Mouse (Mus musculus): ENCODE measurements at regions not wholly inside any gene's neighbourhood (a gene's known extent, or its start where the extent isn't known, plus 50 kb on each side); places are given as distances from the start of the nearest gene placed in this dataset.

DNA sequence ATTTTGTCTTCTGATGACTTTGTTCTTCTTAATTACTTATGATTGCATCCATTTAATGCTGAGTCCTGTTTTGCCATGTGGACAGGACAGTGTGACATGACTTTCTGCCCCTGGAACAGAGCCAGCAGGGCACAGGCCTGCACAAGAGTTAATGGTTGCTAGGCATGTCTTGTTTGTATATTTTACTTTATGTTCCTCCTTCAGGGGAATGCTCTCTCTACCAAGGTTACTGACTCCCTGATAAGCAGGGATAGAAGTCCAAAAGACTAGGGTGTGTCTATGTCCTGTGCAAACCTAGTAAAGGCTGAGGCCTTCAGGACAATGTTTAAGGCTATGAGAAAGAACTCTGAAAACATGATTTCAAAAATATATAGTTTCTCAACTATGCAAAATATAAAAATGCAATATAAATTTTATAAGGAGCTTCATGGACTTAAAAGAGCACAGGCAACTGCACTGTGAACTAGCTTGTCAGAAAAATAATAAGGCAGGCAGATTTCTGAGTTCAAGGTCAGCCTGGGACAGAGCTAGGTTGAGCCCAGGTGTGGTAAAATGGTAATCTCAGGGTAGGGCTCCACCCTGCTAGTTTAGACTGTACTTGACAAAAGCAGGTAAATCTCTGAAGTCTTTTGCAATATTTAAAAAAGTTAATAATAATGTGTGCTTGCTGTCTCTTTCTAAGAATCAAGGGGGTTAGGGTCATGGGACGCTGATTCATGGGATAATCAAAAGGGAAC, 99.7 kb upstream of the Gbe1 start:
- no peak for DNase-seq (ENCODE audit: low read depth in 3 of 3, low spot score in 3 of 3)
- TF ChIP-seq EP300 (IDR thresholded peaks at IDR 0.05; ENCODE audit: low read depth) (no peak), CTCF (IDR thresholded peaks at IDR 0.05; ENCODE audit: low read depth) (no peak)

DNA sequence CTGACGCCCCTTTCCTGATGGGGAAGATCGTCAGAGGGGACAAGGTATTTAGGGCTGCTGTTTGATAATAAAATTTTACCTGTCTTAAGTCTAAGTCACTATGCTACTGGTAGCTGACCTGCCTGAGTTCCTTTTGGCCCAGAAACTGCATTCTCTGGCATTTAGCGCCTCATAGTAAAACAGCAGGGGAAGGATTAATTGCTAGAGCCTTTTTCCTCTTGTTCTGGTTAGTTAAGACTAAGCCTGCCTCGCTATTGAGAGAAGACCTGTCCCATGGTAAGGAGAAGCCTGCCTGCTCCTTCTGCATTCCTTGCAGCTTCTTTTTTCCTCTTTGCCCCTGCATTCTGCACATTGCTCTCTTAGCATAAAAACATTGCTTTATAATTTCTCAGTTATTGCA, 98.9 kb upstream of the Gbe1 start:
- Histone ChIP-seq H3K27me3 (ENCODE audit: control insufficient read depth, insufficient read depth, low read length) (no peaks in the 10 kb centered on the region), H3K9me3 (ENCODE audit: control insufficient read depth, low read length) (no peaks in the 10 kb centered on the region), H3K27ac (no peak overlapping the region), H3K4me2 (ENCODE audit: low read depth) (no peak overlapping the region), H3K4me1 (replicated peaks; ENCODE audit: control insufficient read depth in 2 of 2, insufficient read depth in 2 of 2, low read length in 1 of 2) (no peaks in the 10 kb centered on the region), H3K36me3 (replicated peaks; ENCODE audit: control insufficient read depth, insufficient read depth, low read depth) (no peaks in the 10 kb centered on the region), H3K4me3 (ENCODE audit: insufficient read depth in 1 of 2, low read depth in 2 of 2, low read length in 2 of 2) (no peak overlapping the region), H3K9ac (replicated peaks) (no peak overlapping the region)
- no peak for DNase-seq (ENCODE audit: low read depth in 3 of 3, low spot score in 3 of 3)
- TF ChIP-seq CTCF (IDR thresholded peaks at IDR 0.05; ENCODE audit: low read depth) (no peak), EP300 (IDR thresholded peaks at IDR 0.05; ENCODE audit: low read depth) (no peak)
- WGBS (ENCODE audit: insufficient replicate concordance): 17% methylated on average over 4 of the region's 4 CpGs
- ATAC-seq (ENCODE audit: insufficient read depth): no peak

More for the DNA sequence above, 99.7 kb upstream of the Gbe1 start:
- Histone ChIP-seq H3K27ac (no peak overlapping the region), H3K9me3 (ENCODE audit: control insufficient read depth, low read length) (no peaks in the 10 kb centered on the region), H3K4me1 (replicated peaks; ENCODE audit: control insufficient read depth in 2 of 2, insufficient read depth in 2 of 2, low read length in 1 of 2) (no peaks in the 10 kb centered on the region), H3K4me2 (ENCODE audit: low read depth) (no peak overlapping the region), H3K4me3 (ENCODE audit: insufficient read depth in 1 of 2, low read depth in 2 of 2, low read length in 2 of 2) (no peak overlapping the region), H3K9ac (replicated peaks) (no peak overlapping the region), H3K27me3 (ENCODE audit: control insufficient read depth, insufficient read depth, low read length) (no peaks in the 10 kb centered on the region), H3K36me3 (replicated peaks; ENCODE audit: control insufficient read depth, insufficient read depth, low read depth) (no peaks in the 10 kb centered on the region)
- ATAC-seq (ENCODE audit: insufficient read depth): no peak
- 30% methylated on average over 1 of the region's 1 CpGs for WGBS (ENCODE audit: insufficient replicate concordance)

DNA sequence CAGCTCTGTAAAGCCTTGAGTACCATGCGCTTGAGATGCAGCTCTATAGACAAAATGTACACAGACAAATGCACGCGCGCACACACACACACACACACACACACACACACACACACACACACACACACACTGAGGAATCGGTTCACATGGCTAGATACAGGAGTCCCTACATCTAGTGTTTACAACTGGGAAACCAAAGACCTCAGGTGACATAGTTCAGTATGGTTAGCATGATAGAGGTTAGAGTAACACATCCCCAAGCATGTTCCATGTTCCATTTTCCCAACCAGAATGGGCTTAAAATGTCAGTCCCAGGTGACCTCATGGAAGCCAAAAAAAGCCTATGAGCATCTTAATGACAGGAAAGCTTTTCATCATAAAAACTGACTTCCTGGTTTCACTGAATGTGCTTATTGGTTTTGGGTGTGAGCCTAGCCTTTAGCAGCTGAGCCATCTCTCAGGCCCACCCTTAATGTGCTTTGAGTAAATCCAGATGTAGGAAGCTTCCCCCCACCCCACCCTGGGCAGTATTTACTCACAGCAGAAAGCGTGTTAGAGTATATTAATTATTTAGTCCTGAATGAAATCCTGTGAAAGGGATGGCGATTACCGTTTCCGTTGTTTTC, 86.0 kb upstream of the Gbe1 start:
- no peak for ATAC-seq (ENCODE audit: insufficient read depth)
- WGBS (ENCODE audit: insufficient replicate concordance): 80% methylated on average over 9 of the region's 9 CpGs

DNA sequence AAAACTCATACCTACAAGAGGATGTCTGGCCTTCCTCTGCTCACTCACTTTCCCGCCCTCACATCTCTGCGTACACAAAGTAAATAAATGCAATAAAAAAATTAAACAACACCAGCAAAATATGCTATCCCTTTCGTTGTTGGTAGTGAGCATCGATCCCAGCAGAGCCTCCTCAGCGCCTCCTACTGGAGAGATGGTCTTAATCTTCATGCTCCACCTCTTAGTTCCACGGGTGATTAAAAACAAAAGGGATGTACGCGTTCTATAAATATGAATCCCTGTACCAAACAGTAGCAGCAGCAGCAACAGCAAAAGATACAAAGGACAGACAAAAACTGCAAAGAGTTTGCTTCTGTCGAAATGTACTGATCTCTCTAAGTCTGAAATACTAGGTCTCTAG, 81.0 kb upstream of the Gbe1 start:
- no peak overlapping the region for H3K27ac ChIP-seq
- 72% methylated on average over 9 of the region's 9 CpGs for WGBS (ENCODE audit: insufficient replicate concordance)
- no peaks in the 10 kb centered on the region for H3K27me3 ChIP-seq (ENCODE audit: control insufficient read depth, insufficient read depth, low read length)
- H3K4me2 ChIP-seq (ENCODE audit: low read depth): no peak overlapping the region
- H3K9me3 ChIP-seq (ENCODE audit: control insufficient read depth, low read length): no peaks in the 10 kb centered on the region
- ATAC-seq (ENCODE audit: insufficient read depth): no peak
- no peak overlapping the region for H3K4me3 ChIP-seq (ENCODE audit: insufficient read depth in 1 of 2, low read depth in 2 of 2, low read length in 2 of 2)
- H3K9ac ChIP-seq (replicated peaks): no peak overlapping the region
- DNase-seq (ENCODE audit: low read depth in 3 of 3, low spot score in 3 of 3): no peak
- no peaks in the 10 kb centered on the region for H3K4me1 ChIP-seq (replicated peaks; ENCODE audit: control insufficient read depth in 2 of 2, insufficient read depth in 2 of 2, low read length in 1 of 2)
- TF ChIP-seq CTCF (IDR thresholded peaks at IDR 0.05; ENCODE audit: low read depth) (peak; percentile 20; the same call in 1 of the 2 replicates), EP300 (IDR thresholded peaks at IDR 0.05; ENCODE audit: low read depth) (no peak)
- H3K36me3 ChIP-seq (replicated peaks; ENCODE audit: control insufficient read depth, insufficient read depth, low read depth): no peaks in the 10 kb centered on the region

More for the DNA sequence above, 86.0 kb upstream of the Gbe1 start:
- H3K27ac ChIP-seq: no peak overlapping the region
- H3K27me3 ChIP-seq (ENCODE audit: control insufficient read depth, insufficient read depth, low read length): no peaks in the 10 kb centered on the region
- TF ChIP-seq EP300 (IDR thresholded peaks at IDR 0.05; ENCODE audit: low read depth) (no peak), CTCF (IDR thresholded peaks at IDR 0.05; ENCODE audit: low read depth) (no peak)
- DNase-seq (ENCODE audit: low read depth in 3 of 3, low spot score in 3 of 3): no peak
- no peak overlapping the region for H3K4me3 ChIP-seq (ENCODE audit: insufficient read depth in 1 of 2, low read depth in 2 of 2, low read length in 2 of 2)
- H3K4me2 ChIP-seq (ENCODE audit: low read depth): no peak overlapping the region
- no peaks in the 10 kb centered on the region for H3K4me1 ChIP-seq (replicated peaks; ENCODE audit: control insufficient read depth in 2 of 2, insufficient read depth in 2 of 2, low read length in 1 of 2)
- H3K9ac ChIP-seq (replicated peaks): no peak overlapping the region
- no peaks in the 10 kb centered on the region for H3K9me3 ChIP-seq (ENCODE audit: control insufficient read depth, low read length)
- no peaks in the 10 kb centered on the region for H3K36me3 ChIP-seq (replicated peaks; ENCODE audit: control insufficient read depth, insufficient read depth, low read depth)

- no peaks in the 10 kb centered on the region for H3K9me3 ChIP-seq (ENCODE audit: control insufficient read depth, low read length)
- 66% methylated on average over 4 of the region's 4 CpGs for WGBS (ENCODE audit: insufficient replicate concordance)
These were observed 78.6 kb upstream of the Gbe1 start for GRCm38 (mm10) chr16:70235189-70235588.

More at GRCm38 (mm10) chr16:70235189-70235588, 78.6 kb upstream of the Gbe1 start:
- ATAC-seq (ENCODE audit: insufficient read depth) (no peak), DNase-seq (ENCODE audit: low read depth in 3 of 3, low spot score in 3 of 3) (no peak)
- Histone ChIP-seq H3K4me3 (ENCODE audit: insufficient read depth in 1 of 2, low read depth in 2 of 2, low read length in 2 of 2) (no peak overlapping the region), H3K4me1 (replicated peaks; ENCODE audit: control insufficient read depth in 2 of 2, insufficient read depth in 2 of 2, low read length in 1 of 2) (no peaks in the 10 kb centered on the region), H3K4me2 (ENCODE audit: low read depth) (no peak overlapping the region), H3K36me3 (replicated peaks; ENCODE audit: control insufficient read depth, insufficient read depth, low read depth) (no peaks in the 10 kb centered on the region), H3K27ac (no peak overlapping the region), H3K9ac (replicated peaks) (no peak overlapping the region), H3K27me3 (ENCODE audit: control insufficient read depth, insufficient read depth, low read length) (no peaks in the 10 kb centered on the region)
- no peak for TF ChIP-seq CTCF (IDR thresholded peaks at IDR 0.05; ENCODE audit: low read depth)
- TF ChIP-seq EP300 (IDR thresholded peaks at IDR 0.05; ENCODE audit: low read depth): no peak
